Comparison of ENCODE assay signal across 8 mouse cellular contexts in the genomic region with DNA sequence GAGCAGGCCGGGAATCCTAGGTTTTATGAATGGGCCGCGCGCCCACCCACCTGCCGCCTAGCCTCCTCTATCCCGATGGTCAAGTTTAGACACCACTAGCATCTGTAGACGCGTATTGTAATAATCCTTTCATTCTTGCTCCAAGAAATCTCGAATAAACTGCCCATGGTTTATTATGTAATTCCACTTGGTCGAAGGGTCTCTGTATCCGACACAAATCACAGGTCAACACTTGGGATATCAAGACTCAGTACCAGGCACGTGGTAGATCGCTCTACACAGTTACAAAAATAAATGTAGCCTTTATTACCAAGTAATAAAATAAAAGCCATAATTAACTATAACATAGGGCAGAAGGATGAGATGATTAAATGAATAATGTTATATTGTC. TPM values are rescaled to one million over a fixed set of nuclear protein-coding genes. Genes with fewer than 3 reads are reported as not detected.
DNase-seq lines count a peak whose midpoint lies in the region; ATAC-seq and TF ChIP-seq lines count a peak whose summit lies in the region.

No protein-coding gene starts in this region.

- 6% methylated on average over 13 of the region's 13 CpGs for WGBS in liver, adult 2 months
- 14% methylated on average over 12 of the region's 13 CpGs for WGBS in embryonic facial prominence, embryonic 14.5 days
- WGBS in intestine, embryonic 15.5 days, result 10% methylated on average over 13 of the region's 13 CpGs

- H3K27ac ChIP-seq in liver, adult 2 months (replicated peaks; ENCODE audit: insufficient read depth, low read depth, low read length), result peak overlapping the region; percentile 18; the same call in 1 of the 2 replicates
- no peak overlapping the region for H3K27ac ChIP-seq in embryonic facial prominence, embryonic 14.5 days (replicated peaks; ENCODE audit: low read depth, low read length)
- H3K27ac ChIP-seq in intestine, embryonic 15.5 days, result no peak overlapping the region

- H3K79me2 ChIP-seq in liver, adult 2 months (ENCODE audit: control insufficient read depth, insufficient read depth, low read length), result peaks cover 29% of the 10 kb centered on the region
- H3K79me2 ChIP-seq in myocyte (ENCODE audit: control insufficient read depth, insufficient read depth), result peaks cover 39% of the 10 kb centered on the region

- no peak for TF ChIP-seq CTCF in liver, adult 2 months (IDR thresholded peaks at IDR 0.05; ENCODE audit: low read depth, low read length)

- no peak for TF ChIP-seq POLR2A in liver, adult 2 months (IDR thresholded peaks at IDR 0.05; ENCODE audit: extremely low read depth, insufficient read depth, low read length)
- TF ChIP-seq POLR2A in myocyte (IDR thresholded peaks at IDR 0.05; ENCODE audit: insufficient read length, low read depth), result no peak

- DNase-seq in liver, adult 2 months (ENCODE audit: extremely low read depth, low read depth, low spot score), result no peak
- no peak for DNase-seq in liver
- DNase-seq in embryonic facial prominence, embryonic 14.5 days (ENCODE audit: low spot score), result no peak
- DNase-seq in right cerebral cortex, adult 18-20 months, result no peak
- no peak for DNase-seq in Muller cell, postnatal 12 days (ENCODE audit: inconsistent ontology term)
- no peak for DNase-seq in ovary, adult 18-20 months (ENCODE audit: low spot score)

- 0 out of 2 replicates have a peak overlapping the region, but pooled peaks have one; percentile 13 for H3K9ac ChIP-seq in liver, adult 2 months (ENCODE audit: low read depth, low read length)
- H3K9ac ChIP-seq in embryonic facial prominence, embryonic 14.5 days (ENCODE audit: low read depth, low read length), result no peak overlapping the region
- no peak overlapping the region for H3K9ac ChIP-seq in intestine, embryonic 15.5 days

- H3K9me3 ChIP-seq in embryonic facial prominence, embryonic 14.5 days (ENCODE audit: control insufficient read depth, low read length), result no peaks in the 10 kb centered on the region
- H3K9me3 ChIP-seq in intestine, embryonic 15.5 days, result no peaks in the 10 kb centered on the region

- H3K36me3 ChIP-seq in liver, adult 2 months (ENCODE audit: control insufficient read depth, insufficient read depth, low read length), result peaks cover 11% of the 10 kb centered on the region
- H3K36me3 ChIP-seq in embryonic facial prominence, embryonic 14.5 days (ENCODE audit: control insufficient read depth, insufficient read depth, low read length), result peaks cover 43% of the 10 kb centered on the region
- H3K36me3 ChIP-seq in intestine, embryonic 15.5 days, result peaks cover 14% of the 10 kb centered on the region
- H3K36me3 ChIP-seq in myocyte (ENCODE audit: control insufficient read depth, insufficient read depth), result peaks cover 9% of the 10 kb centered on the region

- peak overlapping the region; percentile 49; the same call in 1 of the 2 replicates for H3K4me3 ChIP-seq in liver, adult 2 months (ENCODE audit: insufficient read depth, low read depth, low read length)
- peak overlapping the region; percentile 79 for H3K4me3 ChIP-seq in embryonic facial prominence, embryonic 14.5 days (ENCODE audit: low read depth, low read length)
- H3K4me3 ChIP-seq in intestine, embryonic 15.5 days (replicated peaks), result peak overlapping the region; percentile 83
- peak overlapping the region; percentile 44 for H3K4me3 ChIP-seq in myocyte

- peak overlapping the region; percentile 57 for H3ac ChIP-seq in myocyte (ENCODE audit: control insufficient read depth, insufficient read length)

- H3K4me2 ChIP-seq in embryonic facial prominence, embryonic 14.5 days (ENCODE audit: low read depth, low read length), result peak overlapping the region; percentile 41
- H3K4me2 ChIP-seq in intestine, embryonic 15.5 days (replicated peaks), result peak overlapping the region; percentile 62
- peak overlapping the region; percentile 86 for H3K4me2 ChIP-seq in myocyte (ENCODE audit: low read depth)

- peaks cover 15% of the 10 kb centered on the region for H3K4me1 ChIP-seq in liver, adult 2 months (ENCODE audit: control insufficient read depth, insufficient read depth, low read length)
- peaks cover 7% of the 10 kb centered on the region for H3K4me1 ChIP-seq in embryonic facial prominence, embryonic 14.5 days (ENCODE audit: control insufficient read depth, insufficient read depth, low read length)
- H3K4me1 ChIP-seq in intestine, embryonic 15.5 days (replicated peaks), result peaks cover 14% of the 10 kb centered on the region

- no peaks in the 10 kb centered on the region for H3K27me3 ChIP-seq in liver, adult 2 months (ENCODE audit: control insufficient read depth, insufficient read depth, low read length)
- no peaks in the 10 kb centered on the region for H3K27me3 ChIP-seq in embryonic facial prominence, embryonic 14.5 days (replicated peaks; ENCODE audit: control insufficient read depth, insufficient read depth, low read length)
- H3K27me3 ChIP-seq in intestine, embryonic 15.5 days (replicated peaks), result no peaks in the 10 kb centered on the region
- H3K27me3 ChIP-seq in myocyte (ENCODE audit: control insufficient read depth, insufficient read depth, insufficient read length), result no peaks in the 10 kb centered on the region

- ATAC-seq in embryonic facial prominence, embryonic 14.5 days (ENCODE audit: low read depth), result no peak
- ATAC-seq in intestine, embryonic 15.5 days, result no peak

TF ChIP-seq in myocyte, 11 proteins besides CTCF, POLR2A, EP300 and RAD21:
- TF ChIP-seq E2F4 (IDR thresholded peaks at IDR 0.05; ENCODE audit: insufficient read depth) (peak; percentile 41), MYOD1 (IDR thresholded peaks at IDR 0.05; ENCODE audit: control insufficient read depth in 1 of 3, insufficient read length in 2 of 3, low read depth in 2 of 3) (peak in 1 of 3 experiments; percentile 18), USF1 (IDR thresholded peaks at IDR 0.05; ENCODE audit: low read depth) (no peak)
TF ChIP-seq in myocyte: peak in this region for 2.

RNA-seq across cellular contexts. Expression of a gene that starts 0.8 kb away (rescaled TPM):
- 4.1 and 5.5 TPM in 2 replicates for total RNA-seq in liver, adult 2 months (2014; rRNA removed)
- polyA plus RNA-seq in liver, adult 2 months (2012; rRNA removed), result 10.8 and 11.0 TPM in 2 replicates
- 2.2 and 2.6 TPM in 2 replicates for polyA plus RNA-seq in embryonic facial prominence, embryonic 14.5 days (2014; fragmentation: Nextera tagmentation; extraction: Ambion mirVana)
- 1.0 and 1.2 TPM in 2 replicates for polyA plus RNA-seq in intestine, embryonic 15.5 days (2015; fragmentation: Nextera tagmentation; extraction: Ambion mirVana)
- 30.1 TPM for polyA plus RNA-seq in myocyte (2012; fragmentation: generic; extraction: Trizol)

RNA-seq across cellular contexts. Expression of a gene that starts 21.0 kb away (rescaled TPM):
- total RNA-seq in liver, adult 2 months (2014; rRNA removed), result 5.8 and 6.8 TPM in 2 replicates
- 6.2 and 6.3 TPM in 2 replicates for polyA plus RNA-seq in liver, adult 2 months (2012; rRNA removed)
- polyA plus RNA-seq in embryonic facial prominence, embryonic 14.5 days (2014; fragmentation: Nextera tagmentation; extraction: Ambion mirVana), result 10.3 and 11.8 TPM in 2 replicates
- polyA plus RNA-seq in intestine, embryonic 15.5 days (2015; fragmentation: Nextera tagmentation; extraction: Ambion mirVana), result 13.3 and 13.4 TPM in 2 replicates
- 8.9 TPM for polyA plus RNA-seq in myocyte (2012; fragmentation: generic; extraction: Trizol)

RNA-seq across cellular contexts. Expression of a gene that starts 30.4 kb away (rescaled TPM):
- total RNA-seq in liver, adult 2 months (2014; rRNA removed), result not detected in 2 replicates
- not detected in 2 replicates for polyA plus RNA-seq in liver, adult 2 months (2012; rRNA removed)
- polyA plus RNA-seq in embryonic facial prominence, embryonic 14.5 days (2014; fragmentation: Nextera tagmentation; extraction: Ambion mirVana), result not detected in 2 replicates
- 0.24 TPM in 1 of 2 replicates, not detected in the other for polyA plus RNA-seq in intestine, embryonic 15.5 days (2015; fragmentation: Nextera tagmentation; extraction: Ambion mirVana)
- polyA plus RNA-seq in myocyte (2012; fragmentation: generic; extraction: Trizol), result 0.07 TPM

RNA-seq across cellular contexts. Expression of a gene that starts 36.9 kb away (rescaled TPM):
- total RNA-seq in liver, adult 2 months (2014; rRNA removed), result 240 and 283 TPM in 2 replicates
- 68.5 and 71.4 TPM in 2 replicates for polyA plus RNA-seq in liver, adult 2 months (2012; rRNA removed)
- polyA plus RNA-seq in embryonic facial prominence, embryonic 14.5 days (2014; fragmentation: Nextera tagmentation; extraction: Ambion mirVana), result 712 and 810 TPM in 2 replicates
- polyA plus RNA-seq in intestine, embryonic 15.5 days (2015; fragmentation: Nextera tagmentation; extraction: Ambion mirVana), result 530 and 606 TPM in 2 replicates
- polyA plus RNA-seq in myocyte (2012; fragmentation: generic; extraction: Trizol), result 1,321 TPM

RNA-seq across cellular contexts. Expression of a gene that starts 42.1 kb away (rescaled TPM):
- 281 and 313 TPM in 2 replicates for total RNA-seq in liver, adult 2 months (2014; rRNA removed)
- 299 and 334 TPM in 2 replicates for polyA plus RNA-seq in liver, adult 2 months (2012; rRNA removed)
- 474 and 478 TPM in 2 replicates for polyA plus RNA-seq in embryonic facial prominence, embryonic 14.5 days (2014; fragmentation: Nextera tagmentation; extraction: Ambion mirVana)
- 426 and 480 TPM in 2 replicates for polyA plus RNA-seq in intestine, embryonic 15.5 days (2015; fragmentation: Nextera tagmentation; extraction: Ambion mirVana)
- 694 TPM for polyA plus RNA-seq in myocyte (2012; fragmentation: generic; extraction: Trizol)
